Comparison of ENCODE assay signal across 27 mouse cellular contexts in genomic region chr12:118984852-118985251, GRCm38 (mm10). TPM values are rescaled to one million over a fixed set of nuclear protein-coding genes. Genes with fewer than 3 reads are reported as not detected.
"Had no signal": no experiment of that assay in that cellular context is flagged by ENCODE, and none has a peak within 500 bp of the region (broad histone marks: within the 10 kb centered on the region; RNA-seq: fewer than 3 reads in every experiment).

No protein-coding gene starts in this region.

- H3K4me2 ChIP-seq: limb, embryonic 15.5 days; liver, embryonic 11.5 days; lung, embryonic 14.5 days; midbrain, embryonic 12.5 days; midbrain, embryonic 15.5 days; neural tube, embryonic 12.5 days; neural tube, embryonic 15.5 days had no signal

- H3K27ac ChIP-seq: limb, embryonic 15.5 days; liver, embryonic 14.5 days; macrophage; midbrain, embryonic 12.5 days; midbrain, embryonic 15.5 days; neural tube, embryonic 12.5 days; neural tube, embryonic 15.5 days had no signal

- ATAC-seq: liver, postnatal 0 days; lung, postnatal 0 days; midbrain, embryonic 15.5 days had no signal

- H3K9ac ChIP-seq: limb, embryonic 15.5 days; liver, embryonic 14.5 days; liver, postnatal 0 days; lung, embryonic 14.5 days; midbrain, embryonic 12.5 days; midbrain, embryonic 15.5 days; neural tube, embryonic 12.5 days; neural tube, embryonic 15.5 days had no signal

- H3K36me3 ChIP-seq: limb, embryonic 15.5 days; midbrain, embryonic 12.5 days; midbrain, embryonic 15.5 days; neural tube, embryonic 12.5 days; neural tube, embryonic 15.5 days had no signal

- H3K27me3 ChIP-seq: limb, embryonic 15.5 days; midbrain, embryonic 12.5 days; midbrain, embryonic 15.5 days; neural tube, embryonic 12.5 days; neural tube, embryonic 15.5 days had no signal

- DNase-seq: kidney, adult 18-20 months; kidney, adult 9 months; kidney, postnatal 14 days; kidney, postnatal 4 days; liver, postnatal 0 days; lung, embryonic 14.5 days; thymus, adult 2 months; thymus, postnatal 14 days; thymus, postnatal 4 days had no signal

- H3K4me1 ChIP-seq: limb, embryonic 15.5 days; midbrain, embryonic 12.5 days; midbrain, embryonic 15.5 days; neural tube, embryonic 12.5 days; neural tube, embryonic 15.5 days had no signal

- H3K9me3 ChIP-seq: limb, embryonic 15.5 days; midbrain, embryonic 12.5 days; midbrain, embryonic 15.5 days; neural tube, embryonic 12.5 days; neural tube, embryonic 15.5 days had no signal

- H3K4me3 ChIP-seq: limb, embryonic 15.5 days; midbrain, embryonic 12.5 days; midbrain, embryonic 15.5 days; neural tube, embryonic 12.5 days; neural tube, embryonic 15.5 days had no signal

RNA-seq across cellular contexts. Expression of gene Abcb5, which starts 18.6 kb away (rescaled TPM):
- total RNA-seq: layer of hippocampus, adult 18-20 months; layer of hippocampus, postnatal 14 days; left cerebral cortex, adult 8-10 months; megakaryocyte, adult 5-6 weeks had no signal
- polyA plus RNA-seq: kidney, embryonic 16.5 days; limb, embryonic 11.5 days; limb, embryonic 15.5 days; liver, embryonic 11.5 days; liver, embryonic 14.5 days; liver, postnatal 0 days; lung, embryonic 14.5 days; lung, postnatal 0 days; macrophage; midbrain, embryonic 12.5 days; midbrain, embryonic 15.5 days; neural tube, embryonic 12.5 days; neural tube, embryonic 15.5 days; small intestine, adult 2 months; spleen, adult 2 months; stomach, embryonic 16.5 days; thymus, adult 2 months had no signal
